Mouse (Mus musculus): ENCODE results near the gene Smarcal1. TPM values are rescaled to one million over a fixed set of nuclear protein-coding genes. Genes with fewer than 3 reads are reported as not detected.

Gene Smarcal1
- polyA plus RNA-seq (2012): 4.4 and 16.6 TPM in 2 replicates

DNA sequence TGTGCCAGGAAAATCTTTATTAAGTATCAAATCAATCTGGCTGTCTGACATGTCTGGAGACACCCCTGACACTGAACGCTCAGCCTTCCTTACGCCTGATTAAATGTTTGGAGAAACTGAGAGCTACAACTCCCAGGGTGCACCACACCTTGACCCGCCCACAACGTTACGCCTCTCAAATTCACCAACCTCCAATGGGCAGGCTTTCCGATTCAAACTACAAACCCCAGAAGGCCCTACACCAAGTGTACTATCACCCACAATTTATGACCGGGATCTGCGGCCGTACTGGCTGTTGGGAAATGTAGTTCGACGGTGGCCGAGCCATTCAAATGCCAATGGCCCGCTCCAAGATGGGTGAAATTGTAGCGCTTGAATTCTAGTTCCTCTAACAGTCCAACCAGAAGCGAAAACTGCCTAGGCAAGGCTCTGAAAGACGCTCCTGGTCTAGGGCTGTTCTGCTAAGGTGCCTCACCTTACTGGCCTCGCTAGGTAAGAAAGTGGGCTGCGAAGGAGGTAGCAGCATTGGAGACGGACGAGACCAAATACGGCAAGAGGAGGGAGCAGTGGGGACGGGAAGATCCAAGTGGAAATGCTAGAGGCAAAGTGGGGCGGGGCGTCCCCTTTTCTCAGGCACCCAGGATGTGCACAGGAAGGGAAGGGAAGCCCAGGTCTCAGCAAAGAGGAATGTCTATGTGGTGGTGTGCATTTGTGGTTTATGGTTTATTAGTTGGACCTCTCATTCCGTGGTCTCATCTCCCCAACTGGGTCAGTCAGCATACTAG lies at the start of gene Smarcal1:
Smarcal1 (plus strand) TSS at position 305 of the 785 bp plus-strand sequence.
- no peak for TF ChIP-seq GATA1 (IDR thresholded peaks at IDR 0.05; ENCODE audit: low read length)

DNA sequence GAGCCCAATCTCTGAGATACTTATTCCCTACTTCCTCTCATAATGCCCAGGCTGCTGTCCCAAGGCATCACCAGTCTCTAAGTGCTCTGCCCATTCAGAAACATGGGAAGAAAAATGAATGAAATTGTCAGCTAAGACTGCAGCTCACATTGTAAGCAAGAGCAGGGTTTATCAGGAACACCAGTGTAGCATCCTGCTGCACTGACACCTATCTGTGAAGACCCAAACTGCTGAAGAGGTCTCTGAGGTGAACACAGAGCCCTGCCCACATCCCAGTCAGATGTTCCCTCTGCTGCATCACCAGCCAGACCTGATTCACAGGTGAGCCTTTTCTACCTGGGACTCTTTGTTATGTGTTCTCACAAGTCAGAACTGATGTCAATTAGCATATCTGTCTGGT lies 49.6 kb upstream of the Smarcal1 start:
- no peak for TF ChIP-seq GATA1 (IDR thresholded peaks at IDR 0.05; ENCODE audit: low read length)

DNA sequence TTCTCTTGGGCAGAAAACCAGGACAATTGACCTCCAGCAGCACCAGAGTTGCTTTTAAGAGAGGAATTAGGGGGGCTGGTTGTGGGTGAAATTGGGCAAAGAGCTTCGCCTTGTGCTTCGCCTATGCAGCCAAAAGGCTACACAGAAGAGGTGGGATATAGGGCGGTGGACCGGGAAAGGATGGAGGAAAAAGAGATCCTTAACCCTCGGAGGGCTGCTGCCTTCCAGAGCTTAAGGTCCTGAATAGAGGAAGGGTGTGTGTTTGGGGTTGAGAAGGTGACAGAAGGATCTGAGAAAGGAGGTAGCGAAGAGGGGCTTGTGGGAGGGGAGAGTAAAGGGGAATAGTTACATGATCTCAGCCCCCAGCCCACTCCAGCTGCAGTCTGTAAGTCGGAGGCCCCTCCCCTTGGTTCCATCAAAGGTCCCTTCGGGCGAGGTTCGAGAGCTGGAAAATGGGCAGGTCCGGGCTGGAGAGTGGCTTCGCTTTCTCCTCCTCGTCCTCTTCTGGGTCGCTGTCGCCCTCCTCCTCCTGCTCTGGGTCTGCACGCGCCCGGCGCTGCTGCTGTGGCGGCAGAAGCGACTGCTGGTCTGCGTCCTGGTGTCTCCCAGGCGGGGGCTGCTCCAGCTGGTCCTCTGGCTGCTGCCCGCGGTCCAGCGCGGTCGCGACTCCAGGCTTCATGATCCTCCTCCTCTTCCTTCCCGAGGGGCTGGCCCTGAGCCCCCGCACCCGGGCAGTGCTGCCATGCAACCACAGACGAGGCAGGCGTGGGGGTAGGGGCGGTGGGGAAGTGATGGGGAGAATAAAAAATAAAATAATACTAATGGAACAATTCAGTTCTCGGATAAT lies 47.1 kb upstream of the Smarcal1 start:
- TF ChIP-seq GATA1 (IDR thresholded peaks at IDR 0.05; ENCODE audit: low read length): no peak

DNA sequence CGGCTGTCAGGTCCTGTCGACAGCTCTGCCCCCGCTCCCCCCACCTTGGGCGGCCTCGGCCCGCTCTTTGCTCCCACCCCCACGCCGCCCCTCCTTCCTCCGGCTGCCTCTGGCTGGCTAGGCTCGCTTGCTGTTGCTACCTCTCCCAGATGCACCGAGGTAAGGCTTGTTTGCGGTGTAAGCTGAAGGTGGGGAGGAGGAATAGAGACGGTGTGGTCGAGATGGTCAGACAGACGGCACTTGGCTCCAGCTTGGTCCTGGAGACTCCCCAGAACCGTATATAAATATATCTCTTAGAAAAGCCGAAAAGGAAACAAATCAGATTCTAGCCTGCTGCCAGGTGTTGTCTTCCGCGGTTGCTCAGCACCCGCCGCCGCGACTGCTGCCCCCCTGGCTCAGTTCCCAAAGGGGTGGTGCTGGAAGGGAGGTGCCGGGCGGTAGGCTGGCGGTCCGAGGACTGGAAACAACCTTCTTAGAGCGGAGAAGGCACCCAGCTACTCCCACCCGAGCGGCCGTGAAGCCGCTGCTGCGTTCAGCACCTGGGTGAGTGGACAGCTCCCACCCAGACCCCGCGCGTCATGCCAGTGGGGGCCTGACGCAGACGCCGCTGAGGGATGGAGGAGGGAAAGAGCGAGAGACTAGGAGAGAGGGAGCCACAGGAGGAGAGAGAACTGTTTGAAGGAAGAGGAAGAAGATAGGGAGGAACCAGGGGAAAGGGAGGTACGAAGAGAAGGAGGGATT lies 46.3 kb upstream of the Smarcal1 start, which contains the start of gene March4:
March4 (minus strand) TSS at position 320 of the 741 bp plus-strand sequence.
- TF ChIP-seq GATA1 (IDR thresholded peaks at IDR 0.05; ENCODE audit: low read length): no peak

DNA sequence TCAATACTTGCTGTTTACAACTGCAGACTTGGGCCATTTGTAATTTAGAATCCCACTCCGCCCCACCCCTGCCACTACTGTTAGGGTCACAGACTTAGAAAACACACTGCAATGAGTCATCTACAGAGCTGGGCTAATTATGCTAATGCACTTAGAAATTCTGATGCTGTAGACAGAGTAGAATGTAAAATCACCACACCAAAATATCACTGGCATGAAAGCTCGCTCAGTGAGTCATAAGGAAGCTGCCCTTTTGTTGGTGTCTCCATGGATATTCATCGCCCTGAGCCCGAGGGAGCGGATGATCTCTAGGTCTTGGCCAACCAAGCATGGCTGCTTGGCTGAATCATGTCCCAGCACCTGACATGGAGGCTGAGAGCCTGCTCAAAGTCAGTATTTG lies 44.8 kb upstream of the Smarcal1 start:
- TF ChIP-seq GATA1 (IDR thresholded peaks at IDR 0.05; ENCODE audit: low read length): no peak

DNA sequence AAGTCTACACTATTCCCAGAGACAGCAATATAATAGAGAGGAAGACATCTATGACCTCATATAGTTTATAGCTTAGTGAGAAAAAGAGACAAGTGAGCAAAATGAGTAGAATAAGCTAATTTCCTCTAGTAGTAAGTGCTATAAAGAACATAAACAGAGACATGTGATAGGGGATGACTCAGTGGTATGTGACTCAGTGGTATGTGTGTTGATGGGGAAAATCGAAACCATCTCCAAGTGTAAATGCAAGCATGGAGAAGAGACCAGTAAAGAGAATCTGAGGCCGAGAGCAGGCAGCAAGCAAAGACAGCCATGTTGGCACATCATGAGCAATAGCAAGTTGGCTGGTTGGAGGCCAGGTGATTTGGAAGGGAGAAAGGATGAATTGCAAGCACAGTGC lies 32.7 kb upstream of the Smarcal1 start:
- TF ChIP-seq GATA1 (IDR thresholded peaks at IDR 0.05; ENCODE audit: low read length): no peak

DNA sequence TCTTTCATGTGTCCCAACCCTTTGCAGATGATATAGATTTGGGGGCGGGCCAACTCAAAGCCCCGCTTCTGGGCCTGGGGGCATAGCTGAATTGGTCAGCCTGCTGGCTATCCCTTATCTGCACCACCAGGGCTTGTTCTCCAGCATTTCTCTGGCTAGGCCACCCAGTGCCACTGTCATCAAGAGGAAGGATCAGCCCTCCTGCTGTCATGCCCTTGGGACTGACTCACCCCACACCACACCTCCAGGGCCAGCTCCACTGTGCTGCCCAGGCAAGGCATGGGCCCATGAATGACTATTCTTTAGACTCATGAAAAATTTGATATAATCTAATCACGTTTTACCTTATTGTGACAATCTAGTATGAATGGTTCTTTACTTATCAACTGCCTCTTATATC lies 26.6 kb upstream of the Smarcal1 start:
- no peak for TF ChIP-seq GATA1 (IDR thresholded peaks at IDR 0.05; ENCODE audit: low read length)

DNA sequence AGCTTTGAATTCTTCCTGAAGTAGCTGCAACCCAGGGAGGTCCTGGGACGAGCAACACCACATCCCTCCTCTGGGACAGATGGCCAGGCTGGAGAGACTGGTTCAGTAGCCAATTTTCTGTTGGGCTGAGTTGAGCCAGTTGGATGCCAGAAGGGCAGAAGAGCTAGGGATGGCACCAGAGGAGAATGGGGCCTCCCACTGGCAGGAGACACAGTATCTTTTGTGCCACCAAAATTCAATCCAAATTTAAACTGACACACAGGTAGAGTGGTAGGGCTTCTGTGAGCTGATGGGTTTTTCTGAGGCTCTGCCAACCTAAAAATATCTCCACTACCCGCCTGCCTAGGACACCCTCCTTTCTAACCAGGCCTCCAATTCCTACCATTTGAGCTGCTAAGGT lies 24.4 kb upstream of the Smarcal1 start:
- TF ChIP-seq GATA1 (IDR thresholded peaks at IDR 0.05; ENCODE audit: low read length): no peak

DNA sequence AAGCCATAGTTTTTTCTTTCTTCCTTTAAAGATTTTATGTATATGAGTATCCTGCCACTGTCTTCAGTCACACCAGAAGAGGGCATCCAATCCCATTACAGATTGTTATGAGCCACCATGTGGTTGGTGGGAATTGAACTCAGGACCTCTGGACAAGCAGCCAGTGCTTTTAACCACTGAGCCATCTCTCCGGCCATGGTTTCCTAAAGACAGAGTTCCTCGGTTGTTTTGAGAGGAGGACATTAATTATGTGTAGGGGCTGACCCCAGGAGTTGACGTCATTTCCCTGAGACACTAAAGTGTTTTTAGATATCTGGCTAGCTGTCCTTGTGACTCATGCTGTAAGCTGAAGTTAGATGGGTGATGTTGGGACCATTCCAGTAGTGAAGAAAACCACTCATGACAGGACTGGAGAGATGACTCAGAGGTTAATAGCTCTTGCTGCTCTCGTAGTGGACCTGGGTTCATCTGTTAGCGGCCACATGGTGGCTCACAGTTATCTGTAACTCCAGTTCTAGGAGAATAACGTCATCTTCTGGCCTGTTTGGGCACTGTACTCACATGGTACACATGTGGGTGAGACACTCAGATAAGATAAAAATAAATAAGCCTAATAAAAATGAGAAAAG lies 18.6 kb upstream of the Smarcal1 start:
- peak; percentile 52 for TF ChIP-seq GATA1 (IDR thresholded peaks at IDR 0.05; ENCODE audit: low read length)

DNA sequence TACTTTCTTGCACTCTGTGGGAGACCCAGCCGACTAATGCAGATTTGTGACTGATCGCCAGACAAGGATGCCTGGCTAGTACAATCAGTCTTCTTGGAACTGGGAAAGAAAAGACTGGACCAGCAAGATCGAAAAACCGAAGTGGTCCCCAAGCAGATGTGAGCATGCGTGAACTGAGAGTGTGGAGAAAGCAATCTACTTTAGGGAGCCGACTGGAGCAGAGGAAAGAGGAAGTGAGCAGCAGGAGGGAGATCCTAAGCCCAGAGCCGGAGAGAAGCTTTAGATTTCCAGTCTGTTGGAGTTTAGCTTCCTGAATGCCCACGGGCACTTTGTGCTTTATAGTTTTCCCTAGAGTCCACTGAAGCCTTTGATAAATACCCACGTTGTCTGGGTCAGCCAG lies 16.0 kb upstream of the Smarcal1 start:
- no peak for TF ChIP-seq GATA1 (IDR thresholded peaks at IDR 0.05; ENCODE audit: low read length)

DNA sequence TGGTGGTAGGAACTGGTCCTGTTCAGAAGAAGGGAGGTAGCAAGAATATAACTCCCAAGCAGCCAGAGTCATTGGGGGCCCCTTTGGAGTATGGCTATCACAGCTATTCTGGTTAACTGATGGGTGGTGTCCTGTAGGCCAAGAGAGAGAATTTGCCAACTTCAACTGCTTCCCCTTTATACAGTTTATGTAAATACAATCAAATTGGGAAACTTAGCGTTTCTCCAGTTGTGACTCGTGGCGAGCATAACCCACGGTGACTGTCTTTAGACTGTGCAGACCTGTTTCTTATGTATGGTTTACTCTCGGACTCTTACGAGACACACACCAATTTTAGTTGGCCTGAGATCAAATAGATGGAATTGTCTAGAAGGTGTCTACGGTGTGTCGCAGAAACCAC lies 14.3 kb upstream of the Smarcal1 start:
- TF ChIP-seq GATA1 (IDR thresholded peaks at IDR 0.05; ENCODE audit: low read length): no peak

DNA sequence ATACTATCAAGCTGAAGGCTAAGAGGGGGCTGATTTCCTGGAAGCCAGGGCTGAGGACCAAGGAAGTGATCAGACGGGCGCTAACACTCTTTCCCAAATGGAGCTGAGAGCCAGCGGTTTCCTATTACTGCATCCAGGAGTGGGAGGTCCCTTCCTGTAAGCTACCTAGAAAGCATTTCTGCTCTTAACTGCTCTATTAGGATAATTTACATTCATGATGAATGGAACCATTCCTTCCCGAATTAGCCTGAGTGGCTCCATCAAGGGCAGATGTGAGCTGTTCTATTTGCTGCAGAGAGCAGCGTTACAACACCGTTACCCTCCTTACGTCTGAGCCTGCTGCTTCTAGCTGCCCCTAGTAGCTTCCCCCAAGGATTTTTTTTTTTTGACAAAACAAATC lies 9.0 kb upstream of the Smarcal1 start:
- no peak for TF ChIP-seq GATA1 (IDR thresholded peaks at IDR 0.05; ENCODE audit: low read length)

DNA sequence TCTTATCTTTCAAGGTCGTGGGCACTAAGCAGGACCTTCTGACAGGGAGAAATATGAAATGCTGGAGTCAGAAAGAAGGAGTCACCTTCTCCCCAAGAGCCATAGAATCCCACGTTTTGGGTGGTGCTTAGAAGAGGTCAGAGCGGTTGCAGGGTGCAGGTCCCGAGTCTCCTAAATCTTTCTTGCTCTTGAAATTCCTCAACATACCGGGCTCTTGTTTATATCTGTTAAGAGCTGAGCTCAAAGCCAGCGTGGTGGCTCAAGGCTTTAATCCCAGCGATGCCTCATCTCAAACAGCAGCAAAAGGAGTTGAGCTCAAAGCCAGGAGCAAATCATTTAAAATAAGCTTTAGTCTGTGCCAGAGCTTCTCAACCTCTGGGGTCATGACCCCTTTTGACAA lies 8.4 kb upstream of the Smarcal1 start:
- no peak for TF ChIP-seq GATA1 (IDR thresholded peaks at IDR 0.05; ENCODE audit: low read length)

DNA sequence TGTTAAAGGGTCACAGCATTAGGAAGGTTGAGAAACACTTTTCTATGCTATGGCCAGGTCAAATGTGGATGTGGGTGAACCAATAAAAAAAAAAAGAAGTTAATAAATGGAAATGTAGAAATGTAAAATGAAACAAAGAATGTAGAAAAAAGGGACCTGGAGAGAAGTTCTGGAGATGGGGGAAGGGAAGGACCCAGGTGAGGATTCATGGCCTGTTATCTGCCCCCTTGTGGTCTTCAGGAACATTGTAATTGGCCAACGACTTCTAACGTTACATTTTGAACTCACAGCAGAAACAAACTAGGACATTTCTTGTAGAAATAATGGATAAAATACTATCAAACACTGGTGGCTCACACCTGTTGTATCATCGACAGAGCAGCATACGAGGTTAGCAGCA lies 7.9 kb upstream of the Smarcal1 start:
- TF ChIP-seq GATA1 (IDR thresholded peaks at IDR 0.05; ENCODE audit: low read length): no peak

DNA sequence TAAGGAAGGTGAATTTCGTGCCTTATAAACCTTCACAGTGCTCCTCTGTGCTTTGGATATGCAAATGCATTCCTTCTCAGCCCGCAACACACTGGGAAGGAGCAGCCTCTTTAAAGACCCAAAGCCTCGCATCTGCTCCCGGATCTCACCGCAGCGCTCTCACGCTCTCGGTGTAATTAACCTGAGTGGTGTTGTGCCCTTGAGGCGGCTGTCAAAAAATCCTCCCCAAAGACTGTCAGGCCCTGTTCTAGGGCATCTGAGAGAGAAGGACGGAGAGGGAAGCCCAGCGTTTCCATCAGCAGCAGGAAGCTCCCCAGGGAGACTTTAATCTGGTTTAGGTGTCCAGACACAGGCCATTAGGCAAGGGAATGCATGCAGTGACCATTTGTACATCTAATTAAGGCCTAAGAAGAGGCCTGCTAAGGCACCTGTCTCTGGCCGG lies 5.5 kb upstream of the Smarcal1 start:
- no peak for TF ChIP-seq GATA1 (IDR thresholded peaks at IDR 0.05; ENCODE audit: low read length)
